ENCODE assay signal across 22 mouse cellular contexts in genomic region chrX:153887285-153887684, GRCm38 (mm10). TPM values are rescaled to one million over a fixed set of nuclear protein-coding genes. Genes with fewer than 3 reads are reported as not detected.
DNase-seq lines count a peak whose midpoint lies in the region; ATAC-seq and TF ChIP-seq lines count a peak whose summit lies in the region.
"Had no signal": no experiment of that assay in that cellular context is flagged by ENCODE, and none has a peak within 500 bp of the region (broad histone marks: within the 10 kb centered on the region; RNA-seq: fewer than 3 reads in every experiment).

No protein-coding gene starts in this region.

- no peak for TF ChIP-seq POLR2A in CH12.LX (IDR thresholded peaks at IDR 0.05; ENCODE audit: low read depth, low read length)

- WGBS in forebrain, embryonic 15.5 days, result 73% methylated on average over 2 of the region's 2 CpGs
- 63% methylated on average over 2 of the region's 2 CpGs for WGBS in kidney, embryonic 16.5 days

- no peak for TF ChIP-seq RAD21 in CH12.LX (IDR thresholded peaks at IDR 0.05; ENCODE audit: low read depth, low read length)

- in situ Hi-C loops in CH12.LX (cut with MboI; ENCODE audit: low pct_ligation_motif_present, low pct_unique_long_range_greater_than_20kb, low sequenced_read_pairs), result no loop called here

- DNase-seq in spleen, postnatal 36 days (ENCODE audit: low spot score in 2 of 2), result peak; percentile 22 to 44
- no peak for DNase-seq in spleen, postnatal 4 days (ENCODE audit: low spot score in 2 of 2)
- peak; percentile 28 for DNase-seq in CH12.LX (ENCODE audit: extremely low read depth)
- DNase-seq in naive thymus-derived CD4-positive, alpha-beta T cell, adult 2 months (ENCODE audit: low read depth), result peak; percentile 65
- DNase-seq in thymus, postnatal 25 days, result peak; percentile 7
- no peak for DNase-seq in adrenal gland, adult (ENCODE audit: inconsistent age in 2 of 2, low spot score in 1 of 2)
- DNase-seq: cerebellum, adult 8-10 months; kidney, adult 8-10 months; kidney, postnatal 36 days; midbrain, embryonic 14.5 days; right cerebral cortex, postnatal 25 days had no signal

- dilution Hi-C loops in CH12.LX (cut with MboI; ENCODE audit: extremely low pct_ligation_motif_present, extremely low pct_unique_long_range_greater_than_20kb, low sequenced_read_pairs), result no loop called here

- no peak overlapping the region for H3K4me3 ChIP-seq in CH12.LX (replicated peaks in 1 of 3; ENCODE audit: low read depth in 2 of 3, low read length in 2 of 3, poor library complexity in 1 of 3)
- no peak overlapping the region for H3K4me3 ChIP-seq in forebrain, embryonic 15.5 days
- no peak overlapping the region for H3K4me3 ChIP-seq in kidney, embryonic 16.5 days (ENCODE audit: low read length)
- H3K4me3 ChIP-seq: forebrain, embryonic 12.5 days; hindbrain, embryonic 10.5 days; limb, embryonic 15.5 days; liver, embryonic 15.5 days; megakaryocyte, embryonic 14.5 days; myocyte; stomach, embryonic 15.5 days had no signal

- H3K4me1 ChIP-seq in CH12.LX (ENCODE audit: control insufficient read depth in 1 of 2, insufficient read depth in 2 of 2), result peaks cover 0 to 5% of the 10 kb centered on the region in 2 experiments; a peak in 2 of 4 replicates
- no peaks in the 10 kb centered on the region for H3K4me1 ChIP-seq in forebrain, embryonic 15.5 days
- no peaks in the 10 kb centered on the region for H3K4me1 ChIP-seq in kidney, embryonic 16.5 days (ENCODE audit: insufficient read depth, low read length)
- H3K4me1 ChIP-seq: forebrain, embryonic 12.5 days; hindbrain, embryonic 10.5 days; limb, embryonic 15.5 days; liver, embryonic 15.5 days; megakaryocyte, embryonic 14.5 days; stomach, embryonic 15.5 days had no signal

- H3K4me2 ChIP-seq in CH12.LX (ENCODE audit: insufficient read depth, low read depth, poor library complexity, severe bottlenecking), result no peak overlapping the region
- no peak overlapping the region for H3K4me2 ChIP-seq in forebrain, embryonic 15.5 days (replicated peaks)
- no peak overlapping the region for H3K4me2 ChIP-seq in kidney, embryonic 16.5 days (replicated peaks; ENCODE audit: low read depth, low read length)
- H3K4me2 ChIP-seq: forebrain, embryonic 12.5 days; limb, embryonic 15.5 days; liver, embryonic 15.5 days; stomach, embryonic 15.5 days had no signal

- no peak overlapping the region for H3K9ac ChIP-seq in CH12.LX (ENCODE audit: insufficient read depth, low read depth)
- H3K9ac ChIP-seq in forebrain, embryonic 15.5 days (replicated peaks), result no peak overlapping the region
- no peak overlapping the region for H3K9ac ChIP-seq in kidney, embryonic 16.5 days (replicated peaks; ENCODE audit: low read length)
- H3K9ac ChIP-seq: forebrain, embryonic 12.5 days; limb, embryonic 15.5 days; liver, embryonic 15.5 days; stomach, embryonic 15.5 days had no signal

- ATAC-seq in forebrain, embryonic 15.5 days (replicated peaks), result no peak
- ATAC-seq in kidney, embryonic 16.5 days (ENCODE audit: low FRiP score, low TSS enrichment), result no peak
- ATAC-seq: lung, postnatal 0 days had no signal

- no peaks in the 10 kb centered on the region for H3K9me3 ChIP-seq in CH12.LX (replicated peaks; ENCODE audit: low read length)
- no peaks in the 10 kb centered on the region for H3K9me3 ChIP-seq in forebrain, embryonic 15.5 days
- no peaks in the 10 kb centered on the region for H3K9me3 ChIP-seq in kidney, embryonic 16.5 days (ENCODE audit: low read length)
- H3K9me3 ChIP-seq: forebrain, embryonic 12.5 days; G1E; hindbrain, embryonic 10.5 days; limb, embryonic 15.5 days; liver, embryonic 15.5 days; megakaryocyte, embryonic 14.5 days; stomach, embryonic 15.5 days had no signal

- no peak for TF ChIP-seq CTCF in CH12.LX (conservative IDR thresholded peaks at IDR 0.05 in 1 of 2, IDR thresholded peaks at IDR 0.05 in 1 of 2; ENCODE audit: low read depth in 2 of 2, low read length in 2 of 2)

- no peaks in the 10 kb centered on the region for H3K36me3 ChIP-seq in CH12.LX (replicated peaks in 1 of 2; ENCODE audit: control insufficient read depth in 1 of 2, insufficient read depth in 1 of 2, low read length in 1 of 2)
- H3K36me3 ChIP-seq in forebrain, embryonic 15.5 days, result no peaks in the 10 kb centered on the region
- no peaks in the 10 kb centered on the region for H3K36me3 ChIP-seq in kidney, embryonic 16.5 days (ENCODE audit: insufficient read depth, low read length)
- H3K36me3 ChIP-seq: forebrain, embryonic 12.5 days; G1E; hindbrain, embryonic 10.5 days; limb, embryonic 15.5 days; liver, embryonic 15.5 days; stomach, embryonic 15.5 days had no signal

- no peaks in the 10 kb centered on the region for H3K79me2 ChIP-seq in CH12.LX (replicated peaks; ENCODE audit: control insufficient read depth, extremely low read depth, insufficient read depth, poor library complexity, severe bottlenecking)

- no peak overlapping the region for H3K27ac ChIP-seq in CH12.LX (ENCODE audit: insufficient read depth, low read depth)
- H3K27ac ChIP-seq in forebrain, embryonic 15.5 days (replicated peaks), result no peak overlapping the region
- H3K27ac ChIP-seq in kidney, embryonic 16.5 days (ENCODE audit: low read length), result no peak overlapping the region
- H3K27ac ChIP-seq: forebrain, embryonic 12.5 days; hindbrain, embryonic 10.5 days; limb, embryonic 15.5 days; liver, embryonic 15.5 days; stomach, embryonic 15.5 days had no signal

- H3K27me3 ChIP-seq in CH12.LX (replicated peaks), result no peaks in the 10 kb centered on the region
- H3K27me3 ChIP-seq in forebrain, embryonic 15.5 days, result no peaks in the 10 kb centered on the region
- H3K27me3 ChIP-seq in kidney, embryonic 16.5 days (ENCODE audit: insufficient read depth, low read length), result peaks cover 2% of the 10 kb centered on the region; the same call in 1 of the 2 replicates
- H3K27me3 ChIP-seq: forebrain, embryonic 12.5 days; limb, embryonic 15.5 days; liver, embryonic 15.5 days; megakaryocyte, embryonic 14.5 days; stomach, embryonic 15.5 days had no signal

- TF ChIP-seq EP300 in CH12.LX (IDR thresholded peaks at IDR 0.05; ENCODE audit: low read length), result no peak

TF ChIP-seq in CH12.LX, 34 proteins besides CTCF, POLR2A, EP300 and RAD21:
- TF ChIP-seq BHLHE40 (IDR thresholded peaks at IDR 0.05; ENCODE audit: low read depth, low read length) (no peak), PAX5 (IDR thresholded peaks at IDR 0.05; ENCODE audit: low read length) (no peak), USF1 (IDR thresholded peaks at IDR 0.05; ENCODE audit: low read depth, low read length) (no peak), TCF12 (IDR thresholded peaks at IDR 0.05; ENCODE audit: low read depth, low read length) (no peak), MEF2A (IDR thresholded peaks at IDR 0.05; ENCODE audit: borderline replicate concordance, low read depth, low read length) (no peak), JUN (IDR thresholded peaks at IDR 0.05; ENCODE audit: insufficient read depth, low read depth, low read length) (no peak), ZNF384 (IDR thresholded peaks at IDR 0.05; ENCODE audit: low read depth, low read length) (no peak), MAX (IDR thresholded peaks at IDR 0.05; ENCODE audit: low read length) (no peak), RCOR1 (conservative IDR thresholded peaks at IDR 0.05; ENCODE audit: low read depth, low read length) (no peak), NRF1 (IDR thresholded peaks at IDR 0.05; ENCODE audit: low read depth, low read length) (no peak), NELFE (IDR thresholded peaks at IDR 0.05; ENCODE audit: low read depth, low read length) (no peak), MAZ (IDR thresholded peaks at IDR 0.05; ENCODE audit: low read depth, low read length) (no peak), CHD2 (IDR thresholded peaks at IDR 0.05; ENCODE audit: low read length) (no peak), ZC3H11A (IDR thresholded peaks at IDR 0.05; ENCODE audit: low read depth, low read length) (no peak), MAFK (IDR thresholded peaks at IDR 0.05; ENCODE audit: insufficient replicate concordance, low read length) (no peak), ZMIZ1 (IDR thresholded peaks at IDR 0.05; ENCODE audit: low read depth, low read length) (no peak), E2F4 (IDR thresholded peaks at IDR 0.05; ENCODE audit: insufficient replicate concordance, low read depth, low read length) (no peak), POLR2AphosphoS2 (IDR thresholded peaks at IDR 0.05; ENCODE audit: low read depth, low read length) (no peak)

RNA-seq across cellular contexts. Expression of gene Spin2c, which starts 55.3 kb away (rescaled TPM):
- total RNA-seq in CH12.LX (2012; rRNA removed), result not detected in 2 replicates
- total RNA-seq in CH12.LX (2014; rRNA removed), result not detected in 2 replicates
- not detected in 2 replicates for polyA plus RNA-seq in CH12.LX (2012; ENCODE audit: insufficient read length, low read depth)
- polyA plus RNA-seq in forebrain, embryonic 15.5 days (2015; fragmentation: Nextera tagmentation; extraction: Ambion mirVana), result 22.1 and 25.1 TPM in 2 replicates
- 13.6 and 16.0 TPM in 2 replicates for polyA plus RNA-seq in kidney, embryonic 16.5 days (2015; fragmentation: Nextera tagmentation; extraction: Ambion mirVana)
- polyA plus RNA-seq: G1E had no signal

Comparison
In these comparisons a context has a peak if more than half of its experiments do, and no peak if none do; other contexts are left out.
1. DNase-seq: peak in spleen, postnatal 36 days (2 of 2), CH12.LX (single experiment), naive thymus-derived CD4-positive, alpha-beta T cell, adult 2 months (single experiment) and thymus, postnatal 25 days (single experiment); none in spleen, postnatal 4 days (0 of 2) and adrenal gland, adult (0 of 2).
2. RNA of gene Spin2c, which starts 55.3 kb away (polyA plus RNA-seq): 22.1 to 25.1 TPM in forebrain, embryonic 15.5 days and 13.6 to 16.0 TPM in kidney, embryonic 16.5 days; not detected in CH12.LX; every median in the first group is over 10 times any median in the second.